Mouse (Mus musculus) ES-E14 (cell line): ENCODE results near the gene Rpl26. TPM values are rescaled to one million over a fixed set of nuclear protein-coding genes. Genes with fewer than 3 reads are reported as not detected.

Source experiments
- DNase-seq: peaks from one replicate; pipeline ENCODE4 v3.0.0-alpha.2; 2013; ENCODE audit warnings: low read depth, low spot score
- H3K27ac ChIP-seq: 2 replicates; pipeline ENCODE4 v1.5.1; 2012; ENCODE audit warnings: low read depth, mild to moderate bottlenecking, low read length, moderate library complexity, mixed read lengths; ENCODE audit not compliant: poor library complexity, insufficient read depth, severe bottlenecking
- H3K36me3 ChIP-seq: 2 replicates; pipeline ENCODE4 v1.6.1; 2012; ENCODE audit warnings: mild to moderate bottlenecking, low read length, moderate library complexity, mixed read lengths; ENCODE audit not compliant: control insufficient read depth, poor library complexity, insufficient read depth, severe bottlenecking
- H3K4me1 ChIP-seq, 2 experiments: fragments of 150-350 bp in 1 of 2; sonication (generic) in 1 of 2; 2 replicates each; pipeline ENCODE4 v1.6.1; 2012; ENCODE audit warnings: low read length in 2 of 2, mild to moderate bottlenecking in 1 of 2, mixed read lengths in 1 of 2; ENCODE audit not compliant: control insufficient read depth in 2 of 2, insufficient read depth in 2 of 2, poor library complexity in 1 of 2
- H3K4me3 ChIP-seq, 2 experiments: fragments of 150-350 bp in 1 of 2; sonication (generic) in 1 of 2; 2 replicates each; pipeline ENCODE4 v1.5.1; 2012; ENCODE audit warnings: low read length in 2 of 2, low read depth in 1 of 2, mild to moderate bottlenecking in 1 of 2, mixed read lengths in 1 of 2; ENCODE audit not compliant: insufficient read depth in 1 of 2, poor library complexity in 1 of 2, severe bottlenecking in 1 of 2
- H3K9ac ChIP-seq: 2 replicates; pipeline ENCODE4 v1.6.1; 2012; ENCODE audit warnings: low read depth, mild to moderate bottlenecking, low read length, mixed read lengths; ENCODE audit not compliant: poor library complexity, insufficient read depth, severe bottlenecking
- H3K9me3 ChIP-seq: fragments of 150-350 bp; sonication (generic); 2 replicates; pipeline ENCODE4 v1.6.1; 2012; ENCODE audit warnings: low read depth, mild to moderate bottlenecking, low read length; ENCODE audit not compliant: control insufficient read depth, insufficient read depth
- CHD2 ChIP-seq: IDR thresholded peaks from 2 replicates; pipeline ENCODE4 v1.6.1; 2014; ENCODE audit warnings: mild to moderate bottlenecking, low read depth, low read length, inconsistent platforms
- HCFC1 ChIP-seq: IDR thresholded peaks from 2 replicates; pipeline ENCODE4 v1.6.1; 2012; ENCODE audit warnings: low read length, inconsistent platforms, borderline replicate concordance; ENCODE audit not compliant: insufficient read depth
- MAFK ChIP-seq: IDR thresholded peaks from 2 replicates; pipeline ENCODE4 v1.6.1; 2014; ENCODE audit warnings: mild to moderate bottlenecking, low read depth, low read length, inconsistent platforms; ENCODE audit not compliant: insufficient read depth
- ZC3H11A ChIP-seq: IDR thresholded peaks from 2 replicates; pipeline ENCODE4 v1.6.1; 2012; ENCODE audit warnings: low read depth, mild to moderate bottlenecking, inconsistent platforms, low read length, borderline replicate concordance
- ZNF384 ChIP-seq: IDR thresholded peaks from 2 replicates; pipeline ENCODE4 v1.6.1; 2012; ENCODE audit warnings: low read depth, low read length, inconsistent platforms
- in situ Hi-C, 2 experiments: fragments of 600-800 bp; cut with MboI; formaldehyde crosslinking; loops; one replicate each; pipeline ENCODE4 v1.15.1; 2025; ENCODE audit warnings: low sequenced_read_pairs in 2 of 2, inconsistent platforms in 1 of 2; ENCODE audit not compliant: unreplicated experiment in 2 of 2
- total RNA-seq: library from RNA; depleted of rRNA; stranded (reverse); fragments of 300-350 nt; gene quantifications from 2 replicates; pipeline ENCODE4 v1.2.3, GENCODE M21; 2012

The Rpl26 gene
- total RNA-seq, 1 experiment = 2,753 TPM

DNA sequence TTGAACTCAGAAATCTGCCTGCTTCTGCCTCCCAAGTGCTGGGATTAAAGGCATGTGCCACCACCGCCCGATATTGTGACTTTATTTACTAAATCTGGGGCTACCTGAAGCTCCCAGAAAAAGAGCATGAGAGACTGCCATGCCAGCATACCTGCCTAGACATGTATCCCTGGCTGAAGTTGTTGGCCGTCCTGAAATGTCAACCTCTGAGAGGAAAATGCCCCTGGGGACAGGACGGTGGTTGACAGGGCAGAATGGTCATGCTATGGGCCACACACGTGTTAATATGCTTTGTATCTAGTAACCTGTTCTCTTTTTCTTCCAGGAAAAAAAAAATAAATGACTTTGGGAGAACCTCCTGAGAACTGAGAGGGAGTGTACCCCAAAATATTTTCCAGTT is 15.3 kb upstream of the Rpl26 start:
- Histone ChIP-seq H3K9me3 (no peaks in the 10 kb centered on the region), H3K4me1 (peaks cover 2 to 5% of the 10 kb centered on the region in 2 experiments; a peak in 2 of 4 replicates), H3K9ac (no peak overlapping the region), H3K27ac (no peak overlapping the region), H3K4me3 (no peak overlapping the region), H3K36me3 (no peaks in the 10 kb centered on the region)
- TF ChIP-seq HCFC1 (no peak), MAFK (no peak), ZC3H11A (no peak), ZNF384 (no peak), CHD2 (no peak)
- no peak for DNase-seq
- in situ Hi-C loops = no loop called here

DNA sequence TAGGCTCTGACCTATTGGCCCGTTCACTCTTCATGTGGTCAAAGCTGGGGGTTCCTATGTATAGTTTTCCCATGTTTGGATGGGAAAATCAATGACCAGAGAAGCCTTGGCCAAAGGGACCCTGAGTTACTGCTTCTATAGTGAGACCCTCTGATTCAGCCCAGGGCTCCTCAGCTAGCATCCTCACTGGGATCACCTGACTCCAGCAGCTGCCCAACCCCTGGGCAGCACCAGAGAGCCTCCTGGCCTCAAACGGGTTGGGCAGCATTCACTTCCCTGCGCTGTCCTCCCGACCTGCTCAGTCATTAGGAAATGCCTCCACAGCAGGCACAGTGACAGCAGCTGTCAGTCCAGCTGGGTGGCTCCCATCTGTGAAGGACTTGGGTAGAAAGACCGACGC is 13.1 kb upstream of the Rpl26 start, which contains the start of gene Rnf222:
Rnf222 (plus strand) TSS at position 301 of the 400 bp plus-strand sequence.
- DNase-seq = no peak
- TF ChIP-seq HCFC1 (no peak), MAFK (no peak), ZC3H11A (no peak), ZNF384 (no peak), CHD2 (no peak)
- in situ Hi-C loops = no loop called here
- no peaks in the 10 kb centered on the region for H3K9me3 ChIP-seq
- no peaks in the 10 kb centered on the region for H3K36me3 ChIP-seq
- no peak within 1 kb of the TSS for H3K9ac ChIP-seq
- H3K27ac ChIP-seq = no peak within 1 kb of the TSS
- peaks cover 0 to 4% of the 10 kb centered on the region in 2 experiments; a peak in 1 of 4 replicates for H3K4me1 ChIP-seq
- H3K4me3 ChIP-seq = no peak within 1 kb of the TSS

DNA sequence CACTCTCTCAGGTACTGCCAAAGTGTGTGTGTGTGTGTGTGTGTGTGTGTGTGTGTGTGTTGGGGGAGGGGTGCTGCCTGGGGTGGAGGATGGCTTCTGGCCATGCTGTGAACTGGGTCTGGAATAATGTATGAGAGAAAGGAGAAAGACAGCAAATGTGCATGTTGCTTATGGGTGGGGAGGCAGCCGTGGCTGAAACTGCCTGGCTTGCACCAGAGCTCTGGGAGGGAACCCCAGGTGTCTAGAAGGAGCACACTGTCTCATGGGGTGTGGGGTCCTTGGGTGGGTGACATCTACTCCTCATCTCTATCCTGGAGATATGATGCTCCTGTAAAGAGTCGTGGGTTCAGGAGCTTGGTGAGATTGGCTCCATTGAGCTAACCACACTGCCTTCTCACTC is 12.7 kb upstream of the Rpl26 start:
- Histone ChIP-seq H3K4me3 (no peak overlapping the region), H3K9me3 (no peaks in the 10 kb centered on the region), H3K4me1 (peaks cover 0 to 4% of the 10 kb centered on the region in 2 experiments; a peak in 1 of 4 replicates), H3K36me3 (no peaks in the 10 kb centered on the region), H3K9ac (no peak overlapping the region), H3K27ac (no peak overlapping the region)
- DNase-seq = no peak
- TF ChIP-seq ZC3H11A (no peak), ZNF384 (no peak), MAFK (no peak), HCFC1 (no peak), CHD2 (no peak)
- in situ Hi-C loops = no loop called here

DNA sequence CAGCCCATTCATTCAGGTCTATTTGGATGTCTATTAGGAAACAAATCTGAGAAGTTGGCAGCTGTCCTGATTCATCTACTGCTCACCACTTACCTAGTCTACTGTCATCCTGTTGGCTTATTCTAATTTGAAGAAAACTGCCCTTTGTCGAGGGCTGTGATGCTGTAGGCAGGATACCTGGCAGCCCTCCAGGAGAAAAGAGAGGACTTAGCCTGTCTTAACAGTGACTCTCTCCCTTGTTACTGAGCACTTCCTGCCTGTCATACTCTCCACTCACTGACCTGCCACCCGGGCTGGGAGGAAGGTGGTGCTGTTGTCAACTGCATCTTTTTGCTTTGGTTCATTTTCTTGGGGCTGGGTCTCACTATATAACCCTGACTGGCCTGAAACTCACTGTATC is 10.8 kb upstream of the Rpl26 start:
- Histone ChIP-seq H3K36me3 (no peaks in the 10 kb centered on the region), H3K27ac (no peak overlapping the region), H3K4me1 (peaks cover 0 to 4% of the 10 kb centered on the region in 2 experiments; a peak in 1 of 4 replicates), H3K9ac (no peak overlapping the region), H3K9me3 (no peaks in the 10 kb centered on the region), H3K4me3 (no peak overlapping the region)
- in situ Hi-C loops = no loop called here
- TF ChIP-seq CHD2 (no peak), HCFC1 (no peak), MAFK (no peak), ZNF384 (no peak), ZC3H11A (no peak)
- no peak for DNase-seq

DNA sequence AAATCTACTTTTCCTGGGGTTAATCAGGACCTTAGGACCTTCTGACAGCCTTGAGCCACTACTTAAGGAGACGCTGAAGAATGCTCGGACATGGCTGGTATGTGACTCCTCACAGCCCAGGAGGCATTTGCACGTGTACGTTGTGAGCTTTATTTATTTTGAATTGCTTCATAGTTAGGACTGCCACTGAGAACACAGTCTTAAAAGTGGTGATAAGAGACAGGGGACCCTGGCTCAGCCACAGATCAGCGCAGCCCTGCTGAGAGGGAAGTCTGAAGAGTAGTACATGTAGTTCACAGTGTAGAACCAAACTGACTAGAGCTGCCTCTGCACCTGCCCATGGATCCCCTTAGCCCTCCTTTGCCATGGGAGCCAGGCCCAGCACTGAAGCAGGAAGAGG is 9.6 kb upstream of the Rpl26 start:
- no peak for TF ChIP-seq ZC3H11A
- no peak for TF ChIP-seq HCFC1
- no peak for TF ChIP-seq MAFK
- TF ChIP-seq CHD2 = no peak
- TF ChIP-seq ZNF384 = no peak
- Histone ChIP-seq H3K4me3 (no peak overlapping the region), H3K27ac (no peak overlapping the region), H3K4me1 (peaks cover 0 to 4% of the 10 kb centered on the region in 2 experiments; a peak in 1 of 4 replicates), H3K9ac (no peak overlapping the region), H3K36me3 (no peaks in the 10 kb centered on the region), H3K9me3 (no peaks in the 10 kb centered on the region)
- no peak for DNase-seq
- in situ Hi-C loops = no loop called here
